Mouse (Mus musculus) erythroblast, embryonic 14.5 days (primary cell): Measurements from ENCODE around the gene Cntnap1.

ENCODE experiments used
- GATA1 ChIP-seq: IDR thresholded peaks from 2 replicates; pipeline ENCODE4 v1.6.1; 2012; ENCODE audit warnings: low read length, inconsistent platforms, mixed read lengths
- TAL1 ChIP-seq: IDR thresholded peaks from 3 replicates; pipeline ENCODE4 v1.6.1; 2012; ENCODE audit warnings: low read length, inconsistent platforms, mixed read lengths

GRCm38 (mm10) chr11:101189495-101190180 is 19.3 kb downstream of the Cntnap1 start:
- peak; percentile 71 for TF ChIP-seq GATA1
- peak; percentile 83 for TF ChIP-seq TAL1
